Mouse (Mus musculus) heart, embryonic 15.5 days (tissue): ENCODE measurements around the gene Gtf2a1. TPM values are rescaled to one million over a fixed set of nuclear protein-coding genes. Genes with fewer than 3 reads are reported as not detected.

ENCODE experiments used
- ATAC-seq: fragments of 200-750 bp; cut with Nextera tagmentation; replicated peaks from 2 replicates; pipeline ENCODE4 v1.8.0; 2017; ENCODE audit warnings: low read depth, moderate TSS enrichment; ENCODE audit not compliant: insufficient number of reproducible peaks, insufficient read depth, low FRiP score
- H3K27ac ChIP-seq: fragments of 300-500 bp; sonication (generic); 2 replicates; pipeline ENCODE4 v1.5.1; 2015; ENCODE audit warnings: mild to moderate bottlenecking, inconsistent platforms
- H3K27me3 ChIP-seq: fragments of 300-500 bp; sonication (generic); 2 replicates; pipeline ENCODE4 v1.6.1; 2015; ENCODE audit warnings: inconsistent platforms
- H3K36me3 ChIP-seq: fragments of 300-500 bp; sonication (generic); 2 replicates; pipeline ENCODE4 v1.6.1; 2015; ENCODE audit warnings: mild to moderate bottlenecking, inconsistent platforms
- H3K4me1 ChIP-seq: fragments of 300-500 bp; sonication (generic); replicated peaks from 2 replicates; pipeline ENCODE4 v1.6.1; 2015; ENCODE audit warnings: inconsistent platforms
- H3K4me2 ChIP-seq: fragments of 300-500 bp; sonication (generic); 2 replicates; pipeline ENCODE4 v1.6.1; 2015; ENCODE audit warnings: inconsistent platforms, mild to moderate bottlenecking, moderate library complexity
- H3K4me3 ChIP-seq: fragments of 300-500 bp; sonication (generic); 2 replicates; pipeline ENCODE4 v1.5.1; 2015; ENCODE audit warnings: mild to moderate bottlenecking, inconsistent platforms
- H3K9ac ChIP-seq: fragments of 300-500 bp; sonication (generic); 2 replicates; pipeline ENCODE4 v1.6.1; 2015; ENCODE audit warnings: mild to moderate bottlenecking, inconsistent platforms
- H3K9me3 ChIP-seq: fragments of 300-500 bp; sonication (generic); replicated peaks from 2 replicates; pipeline ENCODE4 v1.6.1; 2016; ENCODE audit warnings: inconsistent platforms
- WGBS: fragments of 180-500 bp; shearing (Covaris S2); methylation state at CpG from one replicate; pipeline ENCODE4 v1.1.7; 2015; ENCODE audit warnings: mixed read lengths; 5-methylcytosine and 5-hydroxymethylcytosine counted together
- polyA plus RNA-seq: library from polyadenylated mRNA; unstranded; fragments of >200 nt; fragmentation: Nextera tagmentation; extraction: Ambion mirVana; gene quantifications from 2 replicates; pipeline ENCODE4 v1.2.1, GENCODE M21; 2015

Gene Gtf2a1
- polyA plus RNA-seq, 1 experiment from 2014 or later: 24.5 TPM

GRCm38 (mm10) chr12:91523626-91524025 is 66.7 kb downstream of the Gtf2a1 start:
- Histone ChIP-seq H3K9me3 (no peaks in the 10 kb centered on the region), H3K27me3 (no peaks in the 10 kb centered on the region), H3K9ac (no peak overlapping the region), H3K27ac (no peak overlapping the region), H3K4me2 (no peak overlapping the region), H3K36me3 (no peaks in the 10 kb centered on the region), H3K4me3 (no peak overlapping the region), H3K4me1 (no peaks in the 10 kb centered on the region)
- no peak for ATAC-seq
- WGBS: 50% methylated on average over 3 of the region's 3 CpGs

GRCm38 (mm10) chr12:91517808-91518207 is 72.5 kb downstream of the Gtf2a1 start:
- Histone ChIP-seq H3K36me3 (no peaks in the 10 kb centered on the region), H3K4me3 (no peak overlapping the region), H3K27ac (no peak overlapping the region), H3K9ac (no peak overlapping the region), H3K9me3 (no peaks in the 10 kb centered on the region), H3K4me1 (no peaks in the 10 kb centered on the region), H3K4me2 (no peak overlapping the region), H3K27me3 (no peaks in the 10 kb centered on the region)
- no peak for ATAC-seq
- WGBS: 67% methylated on average over 3 of the region's 3 CpGs

GRCm38 (mm10) chr12:91513980-91514379 is 76.3 kb downstream of the Gtf2a1 start:
- H3K9me3 ChIP-seq: no peaks in the 10 kb centered on the region
- 73% methylated on average over 6 of the region's 6 CpGs for WGBS
- no peaks in the 10 kb centered on the region for H3K36me3 ChIP-seq
- H3K27me3 ChIP-seq: no peaks in the 10 kb centered on the region
- no peaks in the 10 kb centered on the region for H3K4me1 ChIP-seq
- ATAC-seq: no peak
- no peak overlapping the region for H3K27ac ChIP-seq
- no peak overlapping the region for H3K4me2 ChIP-seq
- no peak overlapping the region for H3K9ac ChIP-seq
- no peak overlapping the region for H3K4me3 ChIP-seq

- H3K4me2 ChIP-seq: no peak overlapping the region
- no peaks in the 10 kb centered on the region for H3K9me3 ChIP-seq
- ATAC-seq: no peak
- H3K36me3 ChIP-seq: no peaks in the 10 kb centered on the region
- no peaks in the 10 kb centered on the region for H3K4me1 ChIP-seq
- H3K27ac ChIP-seq: no peak overlapping the region
- H3K27me3 ChIP-seq: no peaks in the 10 kb centered on the region
- 71% methylated on average over 3 of the region's 3 CpGs for WGBS
- no peak overlapping the region for H3K4me3 ChIP-seq
- no peak overlapping the region for H3K9ac ChIP-seq
Observed at GRCm38 (mm10) chr12:91511766-91512165, 78.5 kb downstream of the Gtf2a1 start.

Other genes starting within 250 kb of the Gtf2a1 start
- 10.2 and 10.8 TPM in 2 replicates for gene Cep128, start 206.1 kb downstream of the Gtf2a1 start, polyA plus RNA-seq
- gene Tshr, start 205.9 kb downstream of the Gtf2a1 start, polyA plus RNA-seq: 0.06 and 0.10 TPM in 2 replicates
- gene Ston2, start 197.9 kb upstream of the Gtf2a1 start, polyA plus RNA-seq: 1.6 and 4.8 TPM in 2 replicates